Mouse (Mus musculus) erythroblast, embryonic 14.5 days (primary cell): Measurements from ENCODE around the gene Zfp420. TPM values are rescaled to one million over a fixed set of nuclear protein-coding genes. Genes with fewer than 3 reads are reported as not detected.

Experiments used
- H3K27me3 ChIP-seq: 2 replicates; pipeline ENCODE4 v1.6.1; 2012; ENCODE audit warnings: inconsistent platforms; ENCODE audit not compliant: control insufficient read depth
- H3K36me3 ChIP-seq: 2 replicates; pipeline ENCODE4 v1.6.1; 2012; ENCODE audit warnings: mild to moderate bottlenecking, inconsistent platforms; ENCODE audit not compliant: control insufficient read depth
- H3K4me1 ChIP-seq: 2 replicates; pipeline ENCODE4 v1.6.1; 2012; ENCODE audit warnings: inconsistent platforms; ENCODE audit not compliant: control insufficient read depth
- H3K4me3 ChIP-seq: replicated peaks from 2 replicates; pipeline ENCODE3; 2012; ENCODE audit warnings: moderate library complexity, mild to moderate bottlenecking, inconsistent platforms
- H3K9me3 ChIP-seq: 2 replicates; pipeline ENCODE4 v1.6.1; 2012; ENCODE audit warnings: low read length, inconsistent platforms, mixed read lengths; ENCODE audit not compliant: control insufficient read depth
- GATA1 ChIP-seq: IDR thresholded peaks from 2 replicates; pipeline ENCODE4 v1.6.1; 2012; ENCODE audit warnings: low read length, inconsistent platforms, mixed read lengths
- TAL1 ChIP-seq: IDR thresholded peaks from 3 replicates; pipeline ENCODE4 v1.6.1; 2012; ENCODE audit warnings: low read length, inconsistent platforms, mixed read lengths
- polyA plus RNA-seq: library from polyadenylated mRNA; stranded (reverse); fragments of >175 nt; gene quantifications from 2 replicates; pipeline ENCODE4 v1.2.3, GENCODE M21; 2012

The Zfp420 gene
- polyA plus RNA-seq, 1 experiment = not detected

DNA sequence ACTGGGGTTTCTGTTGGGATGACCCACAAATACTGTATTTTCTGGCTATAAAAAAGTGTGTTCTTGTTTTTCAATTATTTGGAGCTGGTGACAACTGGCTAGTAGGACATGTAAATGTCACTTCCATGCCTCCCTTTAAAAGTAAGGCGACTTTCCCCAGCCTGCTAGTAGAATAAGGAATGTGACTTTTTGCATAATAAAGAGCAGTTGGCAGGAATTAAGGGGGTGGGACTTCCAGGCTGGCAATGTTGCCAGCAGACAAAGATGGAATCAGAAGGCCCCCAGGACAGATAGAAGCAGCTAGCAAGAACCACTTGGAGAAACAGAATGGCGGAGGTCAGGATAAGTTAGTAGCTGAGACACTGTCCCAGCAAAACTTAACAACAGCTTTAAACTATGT, 50.5 kb downstream of the Zfp420 start:
- peaks cover 16% of the 10 kb centered on the region for H3K4me1 ChIP-seq
- no peak overlapping the region for H3K4me3 ChIP-seq
- peaks cover 5% of the 10 kb centered on the region for H3K9me3 ChIP-seq
- TF ChIP-seq GATA1 = no peak
- no peak for TF ChIP-seq TAL1
- H3K27me3 ChIP-seq = no peaks in the 10 kb centered on the region
- peaks cover 10% of the 10 kb centered on the region for H3K36me3 ChIP-seq

- TF ChIP-seq GATA1 (no peak), TAL1 (no peak)
- H3K4me1 ChIP-seq = peaks cover 10% of the 10 kb centered on the region
- no peaks in the 10 kb centered on the region for H3K27me3 ChIP-seq
- peaks cover 11% of the 10 kb centered on the region for H3K36me3 ChIP-seq
- H3K4me3 ChIP-seq = no peak overlapping the region
- H3K9me3 ChIP-seq = peaks cover 7% of the 10 kb centered on the region
Measured at GRCm38 (mm10) chr7:29912172-29912571, 52.4 kb downstream of the Zfp420 start.

GRCm38 (mm10) chr7:29917371-29918061, 57.7 kb downstream of the Zfp420 start:
- no peaks in the 10 kb centered on the region for H3K27me3 ChIP-seq
- H3K4me3 ChIP-seq = no peak overlapping the region
- H3K36me3 ChIP-seq = peaks cover 7% of the 10 kb centered on the region
- TF ChIP-seq GATA1 (no peak), TAL1 (no peak)
- peaks cover 7% of the 10 kb centered on the region for H3K9me3 ChIP-seq
- no peaks in the 10 kb centered on the region for H3K4me1 ChIP-seq

DNA sequence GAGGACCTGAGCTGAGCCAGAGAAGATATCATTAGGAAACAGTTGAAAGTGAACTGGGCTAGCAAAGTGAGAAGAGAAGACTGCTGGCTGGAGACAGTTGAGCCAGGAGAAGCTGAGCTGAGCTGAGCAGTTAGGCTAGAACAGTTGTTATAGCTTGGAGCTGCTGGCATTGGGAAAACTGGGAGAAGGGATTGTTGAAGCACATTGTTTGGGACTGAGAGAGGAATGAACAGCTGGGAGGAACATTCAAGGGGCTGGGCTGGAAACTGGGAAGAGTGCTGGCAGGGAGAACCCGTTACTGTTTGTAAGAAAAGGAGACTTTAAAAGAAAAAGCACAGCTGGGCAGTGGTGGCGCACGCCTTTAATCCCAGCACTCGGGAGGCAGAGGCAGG, 58.3 kb downstream of the Zfp420 start:
- Histone ChIP-seq H3K36me3 (peaks cover 7% of the 10 kb centered on the region), H3K4me1 (no peaks in the 10 kb centered on the region), H3K9me3 (peaks cover 7% of the 10 kb centered on the region), H3K27me3 (no peaks in the 10 kb centered on the region), H3K4me3 (no peak overlapping the region)
- TF ChIP-seq TAL1 = no peak

- H3K9me3 ChIP-seq = no peaks in the 10 kb centered on the region
- TF ChIP-seq GATA1 = no peak
- no peak for TF ChIP-seq TAL1
- no peaks in the 10 kb centered on the region for H3K36me3 ChIP-seq
Measured at GRCm38 (mm10) chr7:29921439-29922093, 61.8 kb downstream of the Zfp420 start.

DNA sequence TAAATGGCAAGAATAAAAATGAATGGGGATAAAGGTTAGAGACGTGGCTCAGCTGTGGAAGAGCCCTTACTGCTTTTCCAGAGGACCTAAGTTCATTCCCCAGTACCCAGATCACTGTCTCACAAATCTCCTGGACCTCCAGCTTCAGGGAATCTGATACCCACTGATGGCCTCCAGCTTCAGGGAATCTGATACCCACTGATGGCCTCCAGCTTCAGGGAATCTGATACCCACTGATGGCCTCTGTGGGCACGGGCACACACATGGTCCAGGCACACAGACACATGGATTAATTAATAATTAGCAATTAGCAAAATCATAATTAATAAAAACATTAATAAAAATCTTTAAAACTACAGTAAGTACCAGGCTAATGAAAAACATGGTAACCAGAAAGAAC, 63.0 kb downstream of the Zfp420 start:
- Histone ChIP-seq H3K4me1 (no peaks in the 10 kb centered on the region), H3K4me3 (no peak overlapping the region), H3K9me3 (no peaks in the 10 kb centered on the region), H3K36me3 (no peaks in the 10 kb centered on the region), H3K27me3 (no peaks in the 10 kb centered on the region)
- no peak for TF ChIP-seq GATA1
- no peak for TF ChIP-seq TAL1

More at GRCm38 (mm10) chr7:29921439-29922093, 61.8 kb downstream of the Zfp420 start:
- no peaks in the 10 kb centered on the region for H3K27me3 ChIP-seq
- H3K4me3 ChIP-seq = no peak overlapping the region
- H3K4me1 ChIP-seq = no peaks in the 10 kb centered on the region

Other genes with a start within 250 kb of the Zfp420 start
- gene Catsperg2, start 132.9 kb upstream of the Zfp420 start, polyA plus RNA-seq = not detected in 2 replicates
- gene Zfp84, start 91.4 kb upstream of the Zfp420 start, polyA plus RNA-seq = 0.04 and 0.08 TPM in 2 replicates
- gene Zfp30, start 76.0 kb upstream of the Zfp420 start, polyA plus RNA-seq = 0.01 TPM in 2 replicates
- 0.01 and 0.04 TPM in 2 replicates for gene Zfp790, start 43.9 kb upstream of the Zfp420 start, polyA plus RNA-seq
- not detected in 2 replicates for gene Zfp940, start 6.3 kb upstream of the Zfp420 start, polyA plus RNA-seq
- 0.01 and 0.02 TPM in 2 replicates for gene Zfp27, start 46.6 kb downstream of the Zfp420 start, polyA plus RNA-seq
- gene Zfp383, start 48.2 kb downstream of the Zfp420 start, polyA plus RNA-seq = not detected in 2 replicates
- gene Zfp74, start 94.1 kb downstream of the Zfp420 start, polyA plus RNA-seq = 0.09 and 0.37 TPM in 2 replicates
- gene Zfp568, start 124.0 kb downstream of the Zfp420 start, polyA plus RNA-seq = 0.04 TPM in 2 replicates
- gene Zfp14, start 191.4 kb downstream of the Zfp420 start, polyA plus RNA-seq = 0.02 TPM in 1 of 2 replicates, not detected in the other
- 0.02 TPM in 1 of 2 replicates, not detected in the other for gene Zfp82, start 212.9 kb downstream of the Zfp420 start, polyA plus RNA-seq
- not detected in 2 replicates for gene Gm26920, start 230.4 kb downstream of the Zfp420 start, polyA plus RNA-seq
- gene Zfp566, start 230.5 kb downstream of the Zfp420 start, polyA plus RNA-seq = not detected in 2 replicates
- gene Zfp260, start 234.8 kb downstream of the Zfp420 start, polyA plus RNA-seq = not detected in 2 replicates